Comparison of ENCODE assay signal across 14 mouse cellular contexts in genomic region chr4:131014301-131015081, GRCm38 (mm10).
A peak's percentile ranks its signal among the peaks of the same experiment; 100 is the strongest.
DNase-seq lines count a peak whose midpoint lies in the region; ATAC-seq and TF ChIP-seq lines count a peak whose summit lies in the region.
"Had no signal": no experiment of that assay in that cellular context is flagged by ENCODE, and none has a peak within 500 bp of the region (broad histone marks: within the 10 kb centered on the region; RNA-seq: fewer than 3 reads in every experiment).

No protein-coding gene starts in this region.

- peaks cover 12% of the 10 kb centered on the region for H3K4me1 ChIP-seq in forebrain, embryonic 14.5 days (ENCODE audit: control insufficient read depth, insufficient read depth, low read length)
- H3K4me1 ChIP-seq in hindbrain, postnatal 0 days (ENCODE audit: insufficient read depth, low read length), result no peaks in the 10 kb centered on the region
- H3K4me1 ChIP-seq in neural tube, embryonic 15.5 days, result peaks cover 29% of the 10 kb centered on the region
- H3K4me1 ChIP-seq: lung, embryonic 15.5 days had no signal

- H3K9ac ChIP-seq in forebrain, embryonic 14.5 days (ENCODE audit: low read length), result no peak overlapping the region
- H3K9ac ChIP-seq in hindbrain, postnatal 0 days (replicated peaks; ENCODE audit: low read length), result no peak overlapping the region
- H3K9ac ChIP-seq in neural tube, embryonic 15.5 days (replicated peaks), result no peak overlapping the region
- H3K9ac ChIP-seq: limb, embryonic 15.5 days; lung, embryonic 15.5 days had no signal

- peak; percentile 10 for DNase-seq in layer of hippocampus, adult 9-11 months
- DNase-seq in layer of hippocampus, adult 2 months (ENCODE audit: low spot score in 2 of 2), result no peak
- DNase-seq in forebrain, embryonic 14.5 days (ENCODE audit: low spot score), result peak; percentile 81
- peak; percentile 46 for DNase-seq in hindbrain, postnatal 0 days (ENCODE audit: low spot score)
- DNase-seq in cerebellum, adult 8-10 months, result no peak
- no peak for DNase-seq in thymus, postnatal 36 days
- DNase-seq in kidney, adult 18-20 months, result no peak
- DNase-seq: cerebellum, postnatal 14 days; heart, adult 11 months; heart, postnatal 10 days; spleen, adult 18-20 months had no signal

- TF ChIP-seq CTCF in layer of hippocampus, adult 2 months (conservative IDR thresholded peaks at IDR 0.05), result no peak
- no peak for TF ChIP-seq CTCF in hindbrain, postnatal 0 days (IDR thresholded peaks at IDR 0.05; ENCODE audit: low read depth)

- WGBS in forebrain, embryonic 14.5 days, result 5% methylated on average over 15 of the region's 15 CpGs
- 30% methylated on average over 15 of the region's 15 CpGs for WGBS in hindbrain, postnatal 0 days
- WGBS in neural tube, embryonic 15.5 days, result 31% methylated on average over 15 of the region's 15 CpGs

- H3K4me3 ChIP-seq in layer of hippocampus, adult 2 months, result no peak overlapping the region
- H3K4me3 ChIP-seq in forebrain, embryonic 14.5 days (ENCODE audit: low read depth, low read length), result no peak overlapping the region
- no peak overlapping the region for H3K4me3 ChIP-seq in hindbrain, postnatal 0 days (ENCODE audit: low read length)
- H3K4me3 ChIP-seq in neural tube, embryonic 15.5 days (replicated peaks), result no peak overlapping the region
- H3K4me3 ChIP-seq: limb, embryonic 15.5 days; lung, embryonic 15.5 days had no signal

- peak; percentile 78 for ATAC-seq in forebrain, embryonic 14.5 days
- ATAC-seq in hindbrain, postnatal 0 days, result peak; percentile 62; the same call in 1 of the 2 replicates
- ATAC-seq in neural tube, embryonic 15.5 days (ENCODE audit: low FRiP score), result peak; percentile 72

- peak overlapping the region; percentile 6; the same call in 1 of the 2 replicates for H3K4me2 ChIP-seq in forebrain, embryonic 14.5 days (ENCODE audit: low read length)
- no peak overlapping the region for H3K4me2 ChIP-seq in hindbrain, postnatal 0 days (ENCODE audit: low read depth, low read length)
- no peak overlapping the region for H3K4me2 ChIP-seq in neural tube, embryonic 15.5 days
- H3K4me2 ChIP-seq: limb, embryonic 15.5 days; lung, embryonic 15.5 days had no signal

- H3K36me3 ChIP-seq in forebrain, embryonic 14.5 days (ENCODE audit: control insufficient read depth, insufficient read depth, low read length), result no peaks in the 10 kb centered on the region
- no peaks in the 10 kb centered on the region for H3K36me3 ChIP-seq in hindbrain, postnatal 0 days (ENCODE audit: insufficient read depth, low read length)
- H3K36me3 ChIP-seq in neural tube, embryonic 15.5 days, result no peaks in the 10 kb centered on the region
- H3K36me3 ChIP-seq: limb, embryonic 15.5 days; lung, embryonic 15.5 days had no signal

- no peaks in the 10 kb centered on the region for H3K9me3 ChIP-seq in forebrain, embryonic 14.5 days (replicated peaks; ENCODE audit: control insufficient read depth, low read length)
- H3K9me3 ChIP-seq in hindbrain, postnatal 0 days (ENCODE audit: low read length), result no peaks in the 10 kb centered on the region
- H3K9me3 ChIP-seq in neural tube, embryonic 15.5 days (replicated peaks), result 0 out of 2 replicates have a peak, but pooled peaks cover 3% of the 10 kb centered on the region
- H3K9me3 ChIP-seq: limb, embryonic 15.5 days; lung, embryonic 15.5 days had no signal

- H3K27me3 ChIP-seq in forebrain, embryonic 14.5 days (replicated peaks; ENCODE audit: control insufficient read depth, insufficient read depth, low read length), result no peaks in the 10 kb centered on the region
- no peaks in the 10 kb centered on the region for H3K27me3 ChIP-seq in hindbrain, postnatal 0 days (ENCODE audit: insufficient read depth, low read length)
- no peaks in the 10 kb centered on the region for H3K27me3 ChIP-seq in neural tube, embryonic 15.5 days (replicated peaks)
- H3K27me3 ChIP-seq: limb, embryonic 15.5 days; lung, embryonic 15.5 days had no signal

- no peak overlapping the region for H3K27ac ChIP-seq in layer of hippocampus, adult 2 months
- peak overlapping the region; percentile 53 for H3K27ac ChIP-seq in forebrain, embryonic 14.5 days (ENCODE audit: low read depth, low read length)
- H3K27ac ChIP-seq in hindbrain, postnatal 0 days, result no peak overlapping the region
- peak overlapping the region; percentile 48 for H3K27ac ChIP-seq in neural tube, embryonic 15.5 days (replicated peaks)
- H3K27ac ChIP-seq: limb, embryonic 15.5 days; lung, embryonic 15.5 days had no signal

Comparison
In these comparisons a context has a peak if more than half of its experiments do, and no peak if none do; other contexts are left out.
1. DNase-seq: peak in layer of hippocampus, adult 9-11 months (single experiment), forebrain, embryonic 14.5 days (single experiment) and hindbrain, postnatal 0 days (single experiment); none in layer of hippocampus, adult 2 months (0 of 2), cerebellum, adult 8-10 months (single experiment), thymus, postnatal 36 days (0 of 2) and kidney, adult 18-20 months (single experiment).
2. H3K27ac ChIP-seq: peak in forebrain, embryonic 14.5 days (single experiment) and neural tube, embryonic 15.5 days (single experiment); none in layer of hippocampus, adult 2 months (single experiment) and hindbrain, postnatal 0 days (single experiment).
3. Peak in every context shown above with its lines, with median percentiles within 50 percentile points of each other: ATAC-seq.